Mouse (Mus musculus) cerebellum, adult 2 months (tissue): Measurements from ENCODE around the gene Ift43. TPM values are rescaled to one million over a fixed set of nuclear protein-coding genes. Genes with fewer than 3 reads are reported as not detected.

Experiments used
- DNase-seq, 2 experiments: peaks; one replicate each; pipeline ENCODE4 v3.0.0; 2021
- H3K27ac ChIP-seq: fragments of 200-500 bp; 2 replicates; pipeline ENCODE4 v1.5.1; 2012; ENCODE audit warnings: low read length, control low read depth, inconsistent platforms; ENCODE audit not compliant: insufficient read depth
- H3K27me3 ChIP-seq: fragments of 200-500 bp; 2 replicates; pipeline ENCODE4 v1.6.1; 2012; ENCODE audit warnings: inconsistent platforms, mild to moderate bottlenecking, low read length, moderate library complexity; ENCODE audit not compliant: control insufficient read depth, insufficient read depth
- H3K4me1 ChIP-seq: fragments of 200-500 bp; 2 replicates; pipeline ENCODE4 v1.6.1; 2011; ENCODE audit warnings: low read length; ENCODE audit not compliant: control insufficient read depth, insufficient read depth
- H3K4me3 ChIP-seq: fragments of 200-500 bp; replicated peaks from 2 replicates; pipeline ENCODE3; 2011; ENCODE audit warnings: mild to moderate bottlenecking, low read depth, low read length, control low read depth; ENCODE audit not compliant: insufficient read depth
- CTCF ChIP-seq: fragments of 200-500 bp; IDR thresholded peaks from 2 replicates; pipeline ENCODE4 v1.5.1; 2011; ENCODE audit warnings: low read depth, mild to moderate bottlenecking, control low read depth, low read length, moderate library complexity, borderline replicate concordance; ENCODE audit not compliant: insufficient read depth
- POLR2A ChIP-seq: fragments of 200-500 bp; IDR thresholded peaks from 2 replicates; pipeline ENCODE4 v1.6.1; 2011; ENCODE audit warnings: low read length, control low read depth, borderline replicate concordance; ENCODE audit not compliant: insufficient read depth
- WGBS: fragments of 180-500 bp; shearing (Covaris S2); methylation state at CpG from one replicate; pipeline ENCODE4 v1.1.7; 2018; 5-methylcytosine and 5-hydroxymethylcytosine counted together
- polyA plus RNA-seq: library from polyadenylated mRNA; depleted of rRNA; stranded (reverse); fragments of >200 nt; gene quantifications from 2 replicates; pipeline ENCODE4 v1.2.3, GENCODE M21; 2012; rRNA removed

Ift43 gene
- polyA plus RNA-seq, 1 experiment: 34.9 TPM

GRCm38 (mm10) chr12:86203443-86204057 lies 121.2 kb downstream of the Ift43 start:
- TF ChIP-seq CTCF (no peak), POLR2A (no peak)
- no peak for DNase-seq
- H3K27me3 ChIP-seq: no peaks in the 10 kb centered on the region
- H3K4me3 ChIP-seq: no peak overlapping the region
- H3K27ac ChIP-seq: no peak overlapping the region
- WGBS: 87% methylated on average over 8 of the region's 8 CpGs
- no peaks in the 10 kb centered on the region for H3K4me1 ChIP-seq

GRCm38 (mm10) chr12:86211099-86211520 lies 128.8 kb downstream of the Ift43 start:
- H3K27ac ChIP-seq: no peak overlapping the region
- H3K27me3 ChIP-seq: peaks cover 4% of the 10 kb centered on the region; the same call in 1 of the 2 replicates
- H3K4me1 ChIP-seq: peaks cover 3% of the 10 kb centered on the region; the same call in 1 of the 2 replicates
- WGBS: 12% methylated on average over 19 of the region's 19 CpGs
- H3K4me3 ChIP-seq: no peak overlapping the region
- no peak for DNase-seq
- TF ChIP-seq POLR2A (no peak), CTCF (no peak)

Other genes with a start within 250 kb of the Ift43 start
- 15.2 and 15.7 TPM in 2 replicates for gene Tgfb3, start 3.5 kb upstream of the Ift43 start, polyA plus RNA-seq
- 26.1 and 28.0 TPM in 2 replicates for gene Gpatch2l, start 159.3 kb downstream of the Ift43 start, polyA plus RNA-seq